Mouse (Mus musculus): ENCODE results near the gene Glp2r. TPM values are rescaled to one million over a fixed set of nuclear protein-coding genes. Genes with fewer than 3 reads are reported as not detected.
A peak's percentile ranks its signal among the peaks of the same experiment; 100 is the strongest.

Glp2r gene
- polyA plus RNA-seq, 1 experiment, result not detected

DNA sequence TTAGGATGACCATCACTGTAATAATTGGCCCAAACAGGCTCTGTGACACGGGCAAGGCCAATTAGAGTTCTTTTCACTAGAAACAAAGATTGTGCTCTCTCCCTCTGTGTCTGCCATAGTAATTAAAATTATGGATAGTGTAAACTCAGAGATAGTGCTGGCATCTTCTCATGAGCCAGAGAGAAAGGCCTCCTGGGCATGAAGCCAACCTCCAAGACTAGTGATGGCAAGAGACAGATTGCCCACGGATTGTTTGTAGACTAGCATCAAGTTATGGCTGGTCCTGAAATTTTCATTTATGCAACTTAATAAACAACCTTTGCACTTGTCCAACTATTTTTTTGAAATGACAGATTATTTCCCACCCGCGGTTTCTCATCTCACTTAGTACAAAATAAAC, 58.0 kb downstream of the Glp2r start:
- Histone ChIP-seq H3K27ac (ENCODE audit: insufficient read depth, low read depth, low read length) (no peak overlapping the region), H3K36me3 (ENCODE audit: control insufficient read depth, insufficient read depth, low read length) (no peaks in the 10 kb centered on the region), H3K4me3 (ENCODE audit: insufficient read depth, low read depth, low read length) (no peak overlapping the region), H3K4me1 (ENCODE audit: control insufficient read depth, insufficient read depth, low read length) (no peaks in the 10 kb centered on the region), H3K27me3 (replicated peaks; ENCODE audit: control insufficient read depth, insufficient read depth, low read length) (no peaks in the 10 kb centered on the region)
- 91% methylated on average over 4 of the region's 4 CpGs for WGBS
- no peak for DNase-seq
- TF ChIP-seq POLR2A (IDR thresholded peaks at IDR 0.05; ENCODE audit: low read depth, low read length) (no peak), CTCF (conservative IDR thresholded peaks at IDR 0.05; ENCODE audit: insufficient read depth, insufficient read length, low read depth, low read length) (no peak)

DNA sequence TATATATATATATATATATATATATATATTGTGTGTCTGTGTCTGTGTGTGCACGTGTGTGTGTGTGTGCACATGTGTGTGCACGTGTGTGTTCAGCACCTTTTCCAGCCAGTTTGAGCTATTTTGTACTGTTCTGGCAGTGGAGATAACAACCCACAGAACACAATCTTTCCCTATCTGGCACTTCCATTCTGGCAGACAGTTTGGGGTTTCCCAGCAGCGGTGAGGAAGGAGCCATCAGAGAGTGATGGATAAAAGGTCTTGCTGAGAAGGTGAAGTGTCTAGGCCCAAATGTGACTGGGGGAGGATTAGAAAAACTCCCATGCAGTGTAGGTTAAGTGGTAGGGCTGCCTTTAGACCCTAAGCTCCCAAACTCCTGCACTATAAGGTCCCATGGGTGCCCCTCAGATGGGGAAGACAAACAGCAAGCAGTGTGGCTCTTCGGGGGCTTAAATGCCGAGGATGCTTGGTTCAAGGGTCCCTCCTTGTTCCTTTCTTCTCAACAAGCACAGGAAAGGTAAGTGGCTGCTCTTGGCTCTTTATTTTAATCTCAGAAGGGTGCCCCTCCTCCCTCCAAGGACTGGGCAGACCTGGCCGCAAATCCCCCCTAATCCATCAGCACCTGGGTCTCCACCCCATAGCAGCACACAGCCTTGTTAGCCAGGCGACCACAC, 76.1 kb downstream of the Glp2r start, which contains the start of gene Rcvrn:
Gene Rcvrn, plus strand, starts transcription at position 624 of the 674 bp plus-strand sequence.
- no peak for TF ChIP-seq POLR2A (IDR thresholded peaks at IDR 0.05; ENCODE audit: low read depth, low read length)
- no peak for TF ChIP-seq CTCF (conservative IDR thresholded peaks at IDR 0.05; ENCODE audit: insufficient read depth, insufficient read length, low read depth, low read length)
- no peaks in the 10 kb centered on the region for H3K36me3 ChIP-seq (ENCODE audit: control insufficient read depth, insufficient read depth, low read length)
- H3K27me3 ChIP-seq (replicated peaks; ENCODE audit: control insufficient read depth, insufficient read depth, low read length), result no peaks in the 10 kb centered on the region
- DNase-seq, result no peak
- H3K4me1 ChIP-seq (ENCODE audit: control insufficient read depth, insufficient read depth, low read length), result no peaks in the 10 kb centered on the region
- no peak within 1 kb of the TSS for H3K27ac ChIP-seq (ENCODE audit: insufficient read depth, low read depth, low read length)
- WGBS, result 82% methylated on average over 7 of the region's 7 CpGs
- no peak within 1 kb of the TSS for H3K4me3 ChIP-seq (ENCODE audit: insufficient read depth, low read depth, low read length)

DNA sequence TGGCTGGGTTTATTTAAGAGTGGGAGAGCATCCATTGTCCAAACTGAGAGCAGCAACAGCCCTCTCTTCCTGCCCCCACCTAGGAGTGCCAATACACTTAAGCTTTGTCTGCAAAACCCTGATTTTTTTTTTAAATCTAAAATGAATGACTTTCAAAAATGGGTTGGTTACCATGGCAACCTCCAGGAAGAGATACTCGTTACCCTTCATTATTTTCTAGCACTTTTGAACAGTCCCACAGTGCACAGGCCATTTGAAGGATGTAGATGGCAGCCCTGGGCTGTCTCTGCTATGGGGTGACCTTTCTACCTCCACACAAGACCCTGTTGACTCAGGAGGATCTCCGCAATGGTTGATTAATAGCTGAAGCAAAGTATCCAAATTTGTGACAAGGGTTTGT, 84.8 kb downstream of the Glp2r start:
- no peaks in the 10 kb centered on the region for H3K27me3 ChIP-seq (replicated peaks; ENCODE audit: control insufficient read depth, insufficient read depth, low read length)
- WGBS, result 90% methylated on average over 2 of the region's 2 CpGs
- H3K4me3 ChIP-seq (ENCODE audit: insufficient read depth, low read depth, low read length), result no peak overlapping the region

DNA sequence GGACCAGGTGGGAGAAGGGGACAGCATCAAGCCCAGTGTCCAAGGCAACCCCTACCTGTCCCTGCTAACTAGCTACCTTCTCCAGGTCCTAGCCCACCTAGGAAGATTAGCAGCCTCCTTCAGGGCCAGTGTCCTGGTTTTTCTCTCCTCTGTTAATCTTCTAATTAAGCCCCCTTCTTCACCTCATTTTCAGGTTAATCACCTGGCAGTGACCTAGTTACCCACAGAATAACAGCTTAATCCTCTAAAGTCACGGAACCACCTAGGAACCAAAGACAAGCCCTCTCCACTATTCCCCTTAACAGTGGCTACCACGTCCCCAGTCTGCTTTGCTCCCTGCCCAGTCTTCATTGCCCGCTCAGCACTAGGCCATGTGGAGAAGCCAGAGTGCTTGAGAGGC, 89.1 kb downstream of the Glp2r start:
- no peaks in the 10 kb centered on the region for H3K4me1 ChIP-seq (ENCODE audit: control insufficient read depth, insufficient read depth, low read length)
- no peaks in the 10 kb centered on the region for H3K27me3 ChIP-seq (replicated peaks; ENCODE audit: control insufficient read depth, insufficient read depth, low read length)
- WGBS, result 93% methylated on average over 3 of the region's 3 CpGs
- TF ChIP-seq CTCF (conservative IDR thresholded peaks at IDR 0.05; ENCODE audit: insufficient read depth, insufficient read length, low read depth, low read length) (no peak), POLR2A (IDR thresholded peaks at IDR 0.05; ENCODE audit: low read depth, low read length) (no peak)
- H3K27ac ChIP-seq (ENCODE audit: insufficient read depth, low read depth, low read length), result no peak overlapping the region
- no peaks in the 10 kb centered on the region for H3K36me3 ChIP-seq (ENCODE audit: control insufficient read depth, insufficient read depth, low read length)
- no peak overlapping the region for H3K4me3 ChIP-seq (ENCODE audit: insufficient read depth, low read depth, low read length)
- no peak for DNase-seq

More for the DNA sequence above, 84.8 kb downstream of the Glp2r start:
- Histone ChIP-seq H3K4me1 (ENCODE audit: control insufficient read depth, insufficient read depth, low read length) (no peaks in the 10 kb centered on the region), H3K27ac (ENCODE audit: insufficient read depth, low read depth, low read length) (no peak overlapping the region), H3K36me3 (ENCODE audit: control insufficient read depth, insufficient read depth, low read length) (no peaks in the 10 kb centered on the region)
- no peak for DNase-seq
- TF ChIP-seq CTCF (conservative IDR thresholded peaks at IDR 0.05; ENCODE audit: insufficient read depth, insufficient read length, low read depth, low read length), result no peak
- TF ChIP-seq POLR2A (IDR thresholded peaks at IDR 0.05; ENCODE audit: low read depth, low read length), result no peak

DNA sequence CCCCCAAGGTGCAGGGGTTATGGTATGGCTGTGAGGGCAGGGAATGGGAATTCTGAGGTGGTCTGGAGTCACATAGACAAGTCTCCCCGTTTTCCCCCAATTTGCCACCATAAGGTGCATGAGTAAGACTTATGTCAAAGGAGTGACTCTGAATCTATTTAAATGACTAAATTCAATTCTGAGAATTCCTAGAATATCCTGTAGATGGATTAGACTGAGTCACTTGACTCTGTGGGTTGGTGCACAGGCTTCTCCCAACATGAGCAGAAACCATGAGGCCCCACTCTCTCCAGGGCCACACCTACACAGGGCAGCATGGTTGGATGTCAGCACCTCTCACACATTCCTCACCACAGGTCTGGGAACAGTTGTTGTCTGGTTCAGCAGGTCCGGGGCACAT, 91.0 kb downstream of the Glp2r start:
- TF ChIP-seq POLR2A (IDR thresholded peaks at IDR 0.05; ENCODE audit: low read depth, low read length), result no peak
- TF ChIP-seq CTCF (conservative IDR thresholded peaks at IDR 0.05; ENCODE audit: insufficient read depth, insufficient read length, low read depth, low read length), result no peak
- no peaks in the 10 kb centered on the region for H3K27me3 ChIP-seq (replicated peaks; ENCODE audit: control insufficient read depth, insufficient read depth, low read length)
- no peak for DNase-seq
- 82% methylated on average over 2 of the region's 2 CpGs for WGBS
- no peak overlapping the region for H3K27ac ChIP-seq (ENCODE audit: insufficient read depth, low read depth, low read length)
- no peaks in the 10 kb centered on the region for H3K36me3 ChIP-seq (ENCODE audit: control insufficient read depth, insufficient read depth, low read length)
- no peak overlapping the region for H3K4me3 ChIP-seq (ENCODE audit: insufficient read depth, low read depth, low read length)
- H3K4me1 ChIP-seq (ENCODE audit: control insufficient read depth, insufficient read depth, low read length), result no peaks in the 10 kb centered on the region

DNA sequence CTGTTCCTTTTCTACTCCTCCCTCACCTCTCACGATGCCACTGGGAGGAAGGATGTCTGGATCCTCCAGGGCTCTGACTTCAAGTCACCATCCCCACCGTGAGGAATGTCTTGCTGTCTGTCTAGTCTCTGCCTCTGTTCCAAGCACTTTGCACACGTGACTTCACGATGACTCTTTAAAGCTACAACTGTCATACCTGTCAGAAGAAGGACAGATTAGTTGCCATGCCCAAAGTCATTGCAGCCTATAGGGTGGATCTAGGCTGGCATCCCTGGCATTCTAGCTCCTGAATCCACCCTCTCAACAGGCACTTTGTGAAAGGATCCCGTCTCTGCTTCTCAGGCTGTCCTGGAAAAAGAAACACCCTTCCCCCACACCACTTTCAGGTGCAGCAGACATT, 91.7 kb downstream of the Glp2r start:
- TF ChIP-seq POLR2A (IDR thresholded peaks at IDR 0.05; ENCODE audit: low read depth, low read length), result no peak
- TF ChIP-seq CTCF (conservative IDR thresholded peaks at IDR 0.05; ENCODE audit: insufficient read depth, insufficient read length, low read depth, low read length), result no peak
- H3K27me3 ChIP-seq (replicated peaks; ENCODE audit: control insufficient read depth, insufficient read depth, low read length), result no peaks in the 10 kb centered on the region
- WGBS, result 76% methylated on average over 5 of the region's 5 CpGs
- H3K27ac ChIP-seq (ENCODE audit: insufficient read depth, low read depth, low read length), result no peak overlapping the region
- H3K4me3 ChIP-seq (ENCODE audit: insufficient read depth, low read depth, low read length), result no peak overlapping the region
- no peaks in the 10 kb centered on the region for H3K4me1 ChIP-seq (ENCODE audit: control insufficient read depth, insufficient read depth, low read length)
- no peaks in the 10 kb centered on the region for H3K36me3 ChIP-seq (ENCODE audit: control insufficient read depth, insufficient read depth, low read length)
- DNase-seq, result no peak

DNA sequence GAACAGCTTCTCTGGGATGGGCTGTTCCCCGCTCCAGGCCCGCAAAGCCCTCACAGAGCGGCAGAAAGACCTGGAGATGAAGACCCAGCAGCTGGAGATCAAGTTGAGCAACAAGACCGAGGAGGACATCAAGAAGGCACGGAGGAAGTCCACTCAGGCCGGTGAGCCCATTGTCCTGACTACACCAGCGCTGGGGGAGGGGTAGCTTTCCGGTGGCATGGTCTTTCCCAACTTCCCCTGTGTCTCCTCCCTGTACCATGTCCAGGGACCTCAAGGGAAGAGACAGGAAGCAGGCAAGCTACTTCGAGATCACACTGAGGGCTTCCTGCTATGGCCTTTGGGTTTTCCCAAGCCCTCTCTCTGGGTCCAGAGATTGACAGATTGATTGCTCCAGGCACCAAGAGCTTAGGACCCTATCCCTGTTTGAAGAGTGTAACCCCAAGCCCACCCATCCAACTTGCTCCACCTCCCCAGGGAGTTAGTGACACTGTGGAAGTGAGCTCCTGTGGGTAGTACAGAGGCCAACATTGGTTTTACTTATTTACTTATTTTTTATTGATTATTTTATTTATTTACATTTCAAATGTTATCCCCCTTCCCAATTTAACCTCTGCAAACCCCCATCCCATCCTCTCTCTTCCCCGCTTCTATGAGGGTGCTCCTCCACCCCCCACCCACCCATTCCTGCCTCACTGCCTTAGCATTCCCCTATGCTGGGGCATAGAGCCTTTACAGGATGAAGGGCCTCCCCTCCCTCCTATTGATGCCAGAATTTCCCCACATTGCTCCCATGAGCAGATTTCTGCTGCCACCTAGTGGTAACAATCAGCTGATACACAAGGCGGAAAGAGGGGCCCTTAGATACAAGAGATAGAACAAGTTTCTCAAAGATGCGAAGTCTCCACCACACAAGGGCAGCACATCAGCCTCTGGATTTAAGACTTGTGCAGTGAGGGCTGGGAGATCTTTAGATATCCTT, 95.1 kb downstream of the Glp2r start:
- 58% methylated on average over 12 of the region's 12 CpGs for WGBS
- H3K27me3 ChIP-seq (replicated peaks; ENCODE audit: control insufficient read depth, insufficient read depth, low read length), result no peaks in the 10 kb centered on the region
- no peaks in the 10 kb centered on the region for H3K36me3 ChIP-seq (ENCODE audit: control insufficient read depth, insufficient read depth, low read length)
- TF ChIP-seq CTCF (conservative IDR thresholded peaks at IDR 0.05; ENCODE audit: insufficient read depth, insufficient read length, low read depth, low read length) (peak; percentile 79), POLR2A (IDR thresholded peaks at IDR 0.05; ENCODE audit: low read depth, low read length) (no peak)
- H3K27ac ChIP-seq (ENCODE audit: insufficient read depth, low read depth, low read length), result no peak overlapping the region
- no peaks in the 10 kb centered on the region for H3K4me1 ChIP-seq (ENCODE audit: control insufficient read depth, insufficient read depth, low read length)
- peak; percentile 61 for DNase-seq
- no peak overlapping the region for H3K4me3 ChIP-seq (ENCODE audit: insufficient read depth, low read depth, low read length)
